Mouse (Mus musculus): ENCODE data around the gene Calcoco1.
A peak's percentile ranks its signal among the peaks of the same experiment; 100 is the strongest.

Calcoco1 gene

DNA sequence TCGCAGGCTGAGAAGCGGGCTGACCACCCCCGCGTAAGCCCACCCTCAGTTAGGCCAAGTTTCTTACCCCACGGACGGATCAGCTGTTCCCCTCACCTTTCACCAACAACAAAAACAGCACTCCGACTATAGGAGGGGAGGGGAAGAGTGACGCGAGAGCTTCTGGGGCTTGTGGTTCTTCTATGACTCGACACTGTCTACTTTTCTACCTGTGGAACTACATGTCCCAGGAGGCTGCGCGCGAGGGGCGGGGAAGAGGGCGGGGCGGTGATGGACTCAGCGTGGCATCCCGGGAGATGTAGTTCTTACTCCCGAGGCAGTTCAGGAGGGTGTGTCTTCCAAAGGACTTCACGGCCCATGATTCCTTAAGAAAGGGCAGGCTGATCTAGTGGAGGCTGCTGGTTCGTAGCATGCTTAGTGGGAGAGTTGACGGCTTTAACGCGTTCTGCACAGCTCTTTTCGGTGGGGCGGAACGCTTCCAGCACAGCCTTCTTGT, at the start of gene Calcoco1:
TSS of gene Calcoco1 (minus strand) at position 199 of the 496 bp plus-strand sequence.
- peak; percentile 95 for DNase-seq (ENCODE audit: low spot score)

DNA sequence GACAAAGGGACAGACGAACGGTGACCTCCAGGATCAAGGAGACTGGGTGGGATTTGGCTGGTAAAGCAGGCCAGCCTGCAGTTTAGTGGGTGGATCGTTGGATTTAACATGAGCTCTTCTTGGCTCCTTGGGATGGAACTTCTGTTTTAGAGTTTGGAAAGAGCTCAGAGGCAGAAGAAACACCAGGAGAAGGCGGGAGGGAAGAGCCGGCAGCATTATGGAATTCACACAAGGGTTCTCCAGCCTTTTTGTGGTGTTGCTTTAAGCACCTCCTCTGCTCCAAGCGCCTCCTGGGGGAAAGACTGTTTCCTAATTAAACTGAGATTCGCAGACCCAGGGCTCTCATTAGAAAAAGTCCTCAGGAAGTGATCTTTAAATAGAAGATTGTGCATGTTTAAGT, 48.9 kb upstream of the Calcoco1 start:
- no peak for DNase-seq (ENCODE audit: low spot score)

DNA sequence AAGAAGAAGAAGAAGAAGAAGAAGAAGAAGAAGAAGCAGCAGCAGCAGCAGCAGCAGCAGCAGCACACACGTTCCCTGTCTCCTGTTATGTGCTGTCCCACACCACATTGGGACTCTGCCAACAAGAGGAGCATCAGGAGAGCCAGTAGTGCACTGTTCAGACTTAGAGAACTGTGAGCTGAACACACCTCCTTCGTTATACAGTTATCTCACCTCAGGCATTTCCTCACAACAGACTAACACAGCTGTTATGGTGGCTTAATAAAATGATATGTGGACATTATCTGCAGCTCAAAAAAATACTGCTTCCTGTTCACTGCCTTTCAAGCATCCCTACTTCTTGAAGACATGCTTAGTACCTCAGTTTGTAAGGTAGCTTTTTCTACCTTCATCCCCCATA, 43.2 kb upstream of the Calcoco1 start:
- DNase-seq (ENCODE audit: low spot score): no peak

DNA sequence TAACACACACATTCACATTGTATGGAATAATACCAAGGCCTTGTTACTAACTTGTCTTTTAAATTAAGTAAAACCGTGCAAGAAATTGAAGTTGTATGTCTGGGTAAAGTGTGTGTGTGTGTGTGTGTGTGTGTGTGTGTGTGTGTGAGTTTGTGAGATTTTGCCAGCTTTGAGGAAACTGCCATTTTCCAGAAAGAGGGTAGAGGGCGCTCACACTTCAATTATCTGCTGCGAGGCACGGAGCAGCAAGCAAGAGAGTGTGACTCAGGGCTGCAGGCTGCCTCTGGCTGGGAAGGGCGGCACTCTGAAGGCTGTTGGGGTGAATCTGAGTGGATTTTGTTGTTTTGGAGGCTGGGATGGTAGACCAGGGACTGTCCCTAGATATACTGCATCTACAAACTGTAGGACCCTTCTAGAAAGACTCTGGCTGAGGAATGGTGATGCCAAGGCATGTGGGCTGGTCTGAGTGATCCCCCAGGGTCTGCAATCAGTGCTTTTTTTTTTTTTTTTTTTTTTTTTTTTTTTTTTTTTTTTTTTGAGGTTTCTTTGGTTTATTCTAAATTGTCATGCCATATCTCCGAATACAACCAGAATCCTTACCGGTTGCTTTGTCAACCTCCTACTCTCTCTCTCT, 39.9 kb upstream of the Calcoco1 start:
- peak; percentile 42 for DNase-seq (ENCODE audit: low spot score)

DNA sequence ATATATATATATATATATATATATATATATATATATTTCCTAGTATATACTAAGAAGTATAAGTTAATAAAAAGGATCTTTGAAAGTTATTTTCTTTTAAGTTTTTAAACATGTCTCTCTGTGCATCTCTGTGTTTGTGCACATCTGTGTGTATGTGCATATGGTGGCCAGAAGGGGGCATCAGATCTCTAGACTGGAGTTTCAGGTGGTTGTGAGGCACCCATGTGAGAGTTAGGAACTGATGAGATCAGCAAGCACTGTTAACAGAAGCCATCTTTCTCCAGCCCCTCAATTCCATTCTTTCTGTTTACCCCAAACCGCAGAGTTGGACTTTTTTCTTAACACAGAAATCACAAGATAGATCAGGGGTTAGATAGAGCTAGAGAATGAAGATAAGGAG, 35.7 kb upstream of the Calcoco1 start:
- DNase-seq (ENCODE audit: low spot score): no peak

DNA sequence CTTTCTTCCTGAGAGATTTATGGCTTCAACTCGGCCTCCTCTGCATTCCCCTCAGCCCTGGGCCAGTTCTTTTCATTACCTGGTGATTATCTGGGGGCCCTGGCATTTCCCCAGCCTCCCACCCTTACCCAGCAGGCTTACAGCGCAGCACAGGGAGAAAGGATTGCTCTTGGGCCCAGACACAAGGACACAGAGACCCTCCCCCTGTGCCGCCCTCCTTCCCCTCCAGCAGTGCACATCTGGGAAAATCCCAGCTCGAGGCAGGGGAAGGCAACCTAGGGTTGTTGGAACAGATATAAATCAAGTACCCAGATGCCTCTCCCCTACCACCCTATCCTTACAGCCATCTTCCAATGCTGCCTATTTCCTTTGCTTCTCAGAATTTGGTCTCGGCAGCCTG, 33.1 kb upstream of the Calcoco1 start:
- DNase-seq (ENCODE audit: low spot score): no peak

DNA sequence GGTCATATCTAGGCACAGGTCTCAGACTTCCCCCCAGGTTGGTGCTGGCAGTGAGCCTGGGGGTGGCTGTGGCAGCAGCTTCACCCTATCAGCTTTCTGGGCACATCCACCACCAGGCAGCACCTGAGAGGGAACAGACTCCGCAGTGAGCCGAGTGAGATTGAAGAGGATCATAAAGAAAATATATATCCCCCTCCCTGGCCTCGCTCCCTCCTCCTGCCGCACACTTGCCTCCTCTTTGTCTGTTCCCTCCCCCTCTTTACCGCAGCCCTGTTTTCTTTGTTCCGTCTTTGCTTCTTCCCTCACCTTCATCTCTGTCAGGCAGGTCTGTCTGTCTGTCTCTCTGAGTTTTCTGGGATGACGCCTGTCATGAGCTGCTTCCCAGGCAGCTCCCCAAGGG, 32.4 kb upstream of the Calcoco1 start:
- no peak for DNase-seq (ENCODE audit: low spot score)

DNA sequence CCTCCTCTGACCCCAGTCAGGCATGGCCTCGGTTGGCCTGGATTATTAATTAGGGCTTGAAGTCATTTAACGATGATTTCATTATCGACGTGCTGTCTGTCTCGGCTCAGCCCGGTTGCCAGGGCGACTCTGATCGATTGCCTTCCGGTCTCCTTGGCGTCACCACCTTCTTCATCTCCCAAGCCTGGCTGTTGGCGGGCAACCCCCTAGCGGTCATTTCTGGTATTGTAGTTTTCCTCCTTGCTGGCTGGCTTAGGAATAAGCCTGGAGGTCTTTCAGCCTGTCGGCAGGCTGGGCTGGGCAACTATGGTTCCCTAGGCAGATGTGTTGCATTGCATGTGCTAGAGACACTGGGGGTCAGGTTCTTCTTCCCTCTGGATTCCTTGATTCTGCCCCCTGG, 31.2 kb upstream of the Calcoco1 start:
- DNase-seq (ENCODE audit: low spot score): no peak

DNA sequence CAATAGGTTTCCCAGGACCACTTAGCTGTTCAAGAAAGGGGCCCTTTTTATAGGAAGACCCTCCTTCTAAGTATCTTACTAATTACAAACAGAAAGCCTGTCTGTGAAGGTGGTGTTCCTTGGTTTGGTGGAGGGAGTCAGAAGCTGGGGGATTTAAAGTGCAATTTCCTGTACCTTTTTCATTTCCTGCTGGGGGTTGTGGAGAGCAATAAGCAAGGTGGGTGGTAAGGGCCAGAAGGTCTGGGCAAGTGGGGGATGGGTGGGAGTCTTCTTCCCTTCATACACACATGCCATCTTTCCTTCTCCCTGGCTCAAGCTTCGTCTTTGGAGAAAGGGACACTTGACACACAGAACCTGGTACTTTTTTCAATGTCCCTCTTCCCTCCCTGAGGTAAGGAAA, 30.2 kb upstream of the Calcoco1 start:
- no peak for DNase-seq (ENCODE audit: low spot score)

DNA sequence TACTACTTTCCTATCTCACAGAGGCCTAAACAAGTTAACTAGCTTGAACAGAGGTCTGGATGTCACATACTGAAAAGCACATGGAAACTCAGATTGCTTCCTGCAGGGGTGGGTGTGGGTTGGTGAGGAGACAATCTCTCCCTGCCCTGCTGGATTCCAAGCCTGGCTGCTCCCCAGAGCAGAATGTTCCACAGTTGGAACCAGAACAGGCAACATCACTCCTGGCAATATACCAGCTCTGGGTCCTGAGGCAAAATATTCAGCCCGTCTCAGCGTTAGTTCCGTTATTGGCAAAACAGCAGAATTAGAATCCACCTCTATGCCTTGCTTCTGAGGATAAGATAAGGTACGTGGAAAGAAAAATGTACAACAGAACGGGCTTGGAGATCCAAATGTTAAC, 28.3 kb upstream of the Calcoco1 start:
- DNase-seq (ENCODE audit: low spot score): no peak

DNA sequence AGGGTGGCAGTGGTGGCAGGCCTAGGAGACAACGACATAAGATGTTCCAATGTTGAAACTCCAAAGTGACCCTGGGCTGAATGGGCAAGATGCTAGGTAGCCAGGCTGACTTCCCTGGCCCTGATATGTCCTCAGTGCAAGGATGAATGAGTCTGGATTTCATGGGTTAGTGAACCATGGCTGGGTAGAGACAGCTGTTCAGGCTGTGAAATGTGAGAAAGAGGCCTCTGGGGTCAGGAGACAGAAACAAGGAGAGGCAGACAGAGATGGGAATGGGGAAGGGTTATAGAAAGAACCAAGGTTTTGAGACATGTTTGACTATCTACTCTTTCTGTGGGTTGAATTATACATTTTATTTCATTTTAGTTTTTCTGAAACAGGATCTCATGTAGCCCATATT, 27.1 kb upstream of the Calcoco1 start:
- no peak for DNase-seq (ENCODE audit: low spot score)

DNA sequence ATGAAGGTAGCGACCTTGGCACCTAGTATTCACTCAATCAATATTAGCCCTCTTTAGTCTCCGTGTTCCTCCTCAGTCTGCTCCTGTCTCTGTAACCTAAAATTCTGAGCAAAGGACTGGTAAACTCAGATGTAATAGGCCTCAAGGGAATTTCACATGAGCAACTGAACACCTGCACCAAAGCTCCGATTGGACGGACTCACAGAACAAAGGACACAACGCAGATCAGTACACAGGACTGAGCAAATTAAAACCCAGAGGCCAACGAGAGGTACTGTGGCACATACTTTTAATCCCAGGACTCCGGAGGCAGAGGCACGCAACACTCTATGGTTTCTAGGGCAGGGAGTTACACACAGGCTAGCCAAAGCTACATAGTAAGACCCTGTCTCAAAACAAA, 25.9 kb upstream of the Calcoco1 start:
- DNase-seq (ENCODE audit: low spot score): no peak

DNA sequence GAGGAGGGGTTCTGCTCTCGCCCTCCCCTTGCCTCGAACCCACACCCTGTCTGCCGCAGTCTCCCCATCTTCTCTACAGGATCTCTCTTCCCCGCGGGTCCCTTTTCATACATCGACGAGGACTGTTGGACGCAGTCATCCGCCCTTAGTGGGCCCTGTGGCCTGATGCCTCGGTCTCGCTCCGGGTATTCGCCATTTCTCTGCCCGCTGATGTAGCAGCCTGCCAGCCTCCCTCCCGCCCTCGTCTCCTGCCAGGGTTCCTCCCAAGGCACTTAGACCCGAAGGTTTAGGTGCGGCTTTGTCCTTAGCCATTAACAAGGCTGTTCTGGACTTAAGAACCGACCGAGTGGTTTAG, 25.3 kb upstream of the Calcoco1 start:
- no peak for DNase-seq (ENCODE audit: low spot score)

DNA sequence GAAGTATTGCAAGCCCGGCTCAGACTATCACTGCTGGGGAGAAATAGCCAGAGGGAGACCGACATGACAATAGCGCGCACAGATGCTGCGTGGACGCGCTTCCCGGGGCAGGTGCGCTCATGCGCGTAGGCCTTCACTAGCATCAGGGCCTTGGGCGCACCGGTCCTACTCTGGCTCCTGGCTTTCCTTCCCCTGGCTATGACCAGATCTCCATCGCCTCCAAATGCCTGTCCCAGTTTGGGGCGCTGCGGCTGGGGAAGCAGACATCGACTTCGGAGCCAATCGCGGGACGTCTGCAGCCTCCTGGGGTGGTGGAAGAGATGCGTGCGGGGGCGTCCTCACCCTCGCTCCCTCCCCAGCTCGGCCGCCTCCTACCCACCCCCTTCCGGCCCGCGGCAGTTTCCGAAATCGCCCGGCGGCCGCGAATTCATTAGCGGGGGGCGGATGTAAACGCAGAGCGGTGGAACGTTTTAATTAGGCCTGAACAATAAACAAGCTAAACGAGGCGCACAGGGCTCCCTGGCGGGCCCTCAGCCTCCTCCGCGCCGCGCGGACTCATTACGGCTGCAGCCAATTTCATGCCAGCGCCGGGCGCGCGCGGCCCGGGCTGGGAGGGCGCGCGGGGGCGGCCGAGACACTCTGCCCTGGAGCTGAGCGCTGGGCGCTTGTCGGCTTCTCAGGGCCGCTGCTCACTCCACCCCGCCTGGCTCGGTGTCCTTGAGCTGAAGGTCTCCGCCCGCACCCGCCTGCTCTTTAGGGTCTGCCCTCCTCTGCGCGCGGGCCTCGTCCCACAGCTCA, 24.7 kb upstream of the Calcoco1 start:
- DNase-seq (ENCODE audit: low spot score): peak; percentile 84

DNA sequence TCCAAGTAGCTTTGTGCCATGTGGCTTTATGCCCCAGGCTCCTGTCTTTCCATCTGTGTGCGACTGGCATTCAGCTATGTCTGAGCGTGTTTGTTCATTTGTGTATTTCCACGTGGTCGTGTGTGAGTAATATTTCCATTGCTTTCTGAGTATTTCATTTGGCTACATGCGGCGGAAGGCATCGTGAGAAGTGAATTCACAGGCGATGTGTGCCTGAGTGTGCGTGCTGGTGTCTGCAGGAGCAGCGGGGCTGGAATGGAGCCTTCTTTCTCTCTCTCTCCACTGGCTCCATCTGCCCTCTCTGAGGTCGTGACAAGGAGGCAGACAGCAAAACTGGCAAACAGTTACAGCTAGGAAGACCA, 24.1 kb upstream of the Calcoco1 start:
- DNase-seq (ENCODE audit: low spot score): no peak

DNA sequence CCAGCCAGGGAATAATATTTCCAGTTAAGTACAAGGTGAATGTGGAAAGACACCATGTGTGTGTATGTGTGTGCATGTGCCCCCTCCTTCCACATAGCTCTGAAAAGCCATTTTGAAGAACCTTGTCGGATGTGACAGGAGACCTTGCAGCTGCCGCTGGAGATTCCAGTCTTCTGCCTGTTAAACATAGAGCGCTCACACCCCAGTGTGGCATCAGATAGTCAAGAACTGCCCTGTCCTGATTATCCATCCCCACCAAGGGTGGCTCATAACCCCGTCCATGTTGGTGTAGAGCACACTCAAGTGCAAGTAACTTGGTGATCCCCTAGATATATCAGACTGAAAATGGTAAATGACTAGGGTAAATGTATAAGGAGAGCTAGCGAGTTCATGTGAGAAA, 23.4 kb upstream of the Calcoco1 start:
- DNase-seq (ENCODE audit: low spot score): no peak

DNA sequence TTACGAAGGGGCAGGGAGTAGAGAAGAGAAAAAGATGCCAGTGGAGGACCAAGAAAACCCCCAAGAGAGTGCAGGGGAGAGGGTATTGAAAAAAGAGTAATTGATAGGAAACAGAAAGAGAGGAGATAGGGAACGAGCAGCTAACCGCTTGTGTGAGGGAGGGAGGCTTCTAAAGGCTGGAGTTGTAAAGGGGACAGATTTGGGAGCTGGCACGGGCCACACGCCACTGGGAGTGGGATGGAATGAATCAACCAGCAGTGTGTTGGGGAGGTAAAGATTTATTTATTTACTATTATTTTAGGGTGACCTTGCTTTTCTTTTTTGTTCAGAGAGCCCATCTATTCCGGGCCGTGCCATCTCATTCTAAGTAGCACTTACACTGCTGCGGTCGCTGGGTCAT, 22.9 kb upstream of the Calcoco1 start:
- DNase-seq (ENCODE audit: low spot score): no peak

DNA sequence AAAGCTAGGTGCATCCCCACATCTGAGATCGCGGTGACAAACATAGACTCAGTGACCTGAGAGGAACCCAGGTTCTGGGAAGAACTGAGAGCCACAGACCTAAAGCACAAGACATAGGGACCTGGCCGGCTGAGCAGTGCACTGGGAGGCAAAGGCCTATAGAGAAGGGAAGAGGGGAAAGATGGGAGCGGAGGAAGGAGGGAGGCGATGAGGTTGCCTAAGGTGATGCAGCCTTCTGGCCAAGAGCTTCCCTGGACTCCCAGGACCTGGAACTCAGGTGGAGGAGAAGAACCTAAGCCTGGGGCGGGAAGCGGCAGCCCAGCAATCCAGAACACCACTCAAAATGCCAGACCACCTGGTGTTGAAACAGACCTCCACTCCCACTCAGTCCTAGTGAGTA, 22.4 kb upstream of the Calcoco1 start:
- DNase-seq (ENCODE audit: low spot score): no peak

DNA sequence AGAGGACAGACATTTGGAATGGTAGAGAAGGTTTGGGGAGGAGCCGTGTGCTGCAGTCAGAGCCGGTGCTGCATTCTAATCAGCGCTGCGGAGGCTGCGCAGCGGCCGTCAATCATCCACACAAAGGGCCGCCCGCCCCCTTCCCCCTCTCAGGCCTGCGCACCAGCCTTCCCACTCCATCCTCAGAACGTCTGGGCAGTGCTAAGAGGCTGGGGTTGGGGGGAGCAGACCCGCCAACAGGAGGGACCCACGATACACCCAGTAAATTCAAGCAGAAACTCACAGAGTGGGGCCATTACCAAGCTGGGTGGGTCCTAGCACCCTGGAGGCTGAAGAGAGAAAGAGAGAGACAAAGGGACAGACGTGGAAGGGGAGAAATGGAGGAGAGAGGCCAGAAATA, 22.0 kb upstream of the Calcoco1 start:
- DNase-seq (ENCODE audit: low spot score): no peak

DNA sequence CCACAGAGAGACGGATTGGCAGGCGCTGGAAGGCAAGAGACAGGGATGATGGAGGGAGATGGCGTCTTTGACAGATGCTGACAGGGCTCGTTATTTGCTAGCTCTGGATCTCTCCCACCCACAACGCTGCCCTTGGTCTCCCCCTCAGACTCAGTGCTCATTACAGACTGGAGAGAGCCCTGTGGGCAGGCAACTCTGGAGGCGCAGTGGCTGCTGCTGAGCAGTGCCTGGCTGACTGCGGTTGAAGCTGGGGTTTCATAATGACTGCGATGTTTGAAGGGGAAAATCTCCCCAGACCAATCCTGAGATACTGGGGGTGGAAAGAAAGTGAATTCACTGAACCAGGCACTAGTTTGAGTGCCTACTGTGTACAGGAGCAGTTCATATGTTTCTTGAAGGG, 21.2 kb upstream of the Calcoco1 start:
- DNase-seq (ENCODE audit: low spot score): no peak

DNA sequence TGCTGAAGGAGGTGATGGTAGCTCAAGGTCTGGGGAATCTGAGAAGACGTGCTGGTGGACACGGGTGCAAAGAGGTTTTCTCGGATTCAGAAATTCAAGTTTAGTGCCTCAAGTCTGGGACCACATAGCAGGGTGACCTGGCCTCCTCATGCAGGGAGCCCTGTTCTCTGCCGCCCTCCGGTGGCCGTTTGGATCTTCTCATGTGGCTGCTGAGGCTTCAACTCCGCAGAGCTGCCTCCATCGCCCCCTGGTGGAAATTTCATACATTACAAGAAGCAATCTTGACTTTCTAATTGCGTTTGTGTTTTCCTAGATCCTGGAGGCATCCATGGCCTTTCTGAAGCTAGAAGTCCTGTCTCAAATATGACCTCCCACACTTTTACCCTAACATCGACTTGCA, 20.6 kb upstream of the Calcoco1 start:
- peak; percentile 89 for DNase-seq (ENCODE audit: low spot score)

DNA sequence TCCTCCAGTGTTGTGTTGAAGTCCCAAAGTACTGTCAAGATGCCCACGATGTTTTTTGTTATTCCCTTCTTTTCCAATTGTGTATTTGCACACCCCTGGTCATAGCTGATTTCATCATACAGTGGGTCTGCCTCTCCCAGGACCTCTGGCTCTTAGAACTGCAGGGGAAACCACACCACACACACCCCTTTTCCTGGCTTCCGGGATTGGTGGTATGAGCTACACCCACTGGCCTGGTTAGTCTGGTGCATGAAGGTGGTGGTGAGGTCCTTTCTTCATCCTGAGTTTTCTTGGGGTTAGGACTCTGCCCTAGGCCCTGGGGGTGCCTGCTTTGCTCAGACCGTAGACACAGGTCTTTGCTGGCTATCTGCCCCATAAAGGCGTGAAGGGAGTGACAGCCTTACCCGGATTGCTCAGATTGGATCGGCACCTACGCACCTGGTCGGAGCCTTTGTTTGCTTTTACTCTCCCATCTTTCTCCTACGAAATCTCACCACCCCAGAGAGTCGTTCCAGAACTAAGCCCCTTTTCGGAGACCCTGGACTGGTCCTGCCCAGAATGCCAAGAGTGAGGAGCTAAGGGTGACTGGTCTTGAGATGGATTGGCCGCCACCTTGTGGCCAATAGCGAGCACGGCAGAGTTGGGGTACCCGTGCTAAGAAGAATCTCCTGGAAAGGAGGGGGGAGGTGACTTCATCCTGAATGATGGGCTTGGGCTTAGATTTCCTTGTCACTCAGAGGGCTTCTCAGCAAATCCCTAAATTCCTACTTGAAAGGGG, 17.7 kb upstream of the Calcoco1 start:
- peak; percentile 52 for DNase-seq (ENCODE audit: low spot score)

DNA sequence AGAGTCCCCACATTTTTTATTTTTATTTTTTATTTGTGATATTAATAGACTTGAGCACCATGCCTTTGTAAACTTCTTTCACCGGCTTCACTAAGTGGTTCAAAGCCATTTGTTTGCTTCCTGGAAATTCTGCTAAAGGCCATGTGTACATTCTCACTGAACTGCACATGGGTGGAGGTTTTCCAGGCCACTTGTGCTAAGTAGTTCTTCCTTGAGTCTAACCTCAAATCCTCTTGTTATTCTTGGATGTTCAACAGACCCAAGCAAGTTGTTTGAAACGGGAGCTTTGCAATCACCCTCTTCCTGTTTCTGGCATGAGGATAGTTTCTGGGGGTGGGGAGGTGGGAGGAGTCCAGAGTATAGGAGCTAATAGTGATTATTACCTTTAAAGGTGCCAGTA, 16.5 kb upstream of the Calcoco1 start:
- no peak for DNase-seq (ENCODE audit: low spot score)
